Comparison of ENCODE assay signal across 8 mouse cellular contexts in the genomic region with DNA sequence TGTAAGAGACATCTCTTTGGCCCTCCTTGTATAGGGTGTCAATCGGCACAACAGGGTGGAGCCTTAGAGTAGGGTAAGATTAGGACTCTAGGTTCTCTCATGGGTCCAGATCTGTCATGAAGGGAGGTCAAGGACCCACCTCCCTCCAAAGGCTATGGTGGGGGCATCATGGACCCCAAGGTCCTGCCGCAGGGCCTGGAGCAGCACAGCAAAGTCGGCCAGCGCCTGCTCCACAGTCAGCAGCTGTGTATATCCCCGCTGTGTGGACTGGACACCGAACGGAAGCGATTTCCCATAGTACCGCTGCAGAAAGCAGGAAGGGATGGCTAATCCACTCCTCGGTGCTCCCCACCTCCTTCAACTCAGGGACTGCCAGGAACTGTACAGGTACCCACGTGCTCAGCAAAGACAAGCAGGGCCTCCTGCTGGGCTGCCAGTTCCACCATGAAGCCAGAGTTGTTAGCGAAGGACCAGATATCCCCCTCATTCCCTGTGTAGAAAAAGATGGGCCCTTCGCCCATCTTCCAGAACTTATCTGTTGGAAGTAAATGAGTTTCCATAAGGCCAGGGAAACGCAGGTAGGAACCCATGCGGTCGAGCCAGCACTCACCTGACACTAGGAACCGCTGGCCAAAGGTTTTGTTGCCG. TPM values are rescaled to one million over a fixed set of nuclear protein-coding genes. Genes with fewer than 3 reads are reported as not detected.
DNase-seq lines count a peak whose midpoint lies in the region; ATAC-seq and TF ChIP-seq lines count a peak whose summit lies in the region.

No protein-coding gene starts in this region.

- peak overlapping the region; percentile 81 for H3K4me2 ChIP-seq in heart, embryonic 11.5 days
- H3K4me2 ChIP-seq in heart, embryonic 16.5 days (ENCODE audit: low read depth, low read length): peak overlapping the region; percentile 89

- no peaks in the 10 kb centered on the region for H3K27me3 ChIP-seq in heart, embryonic 11.5 days (ENCODE audit: control insufficient read depth, insufficient read depth, low read length)
- H3K27me3 ChIP-seq in heart, embryonic 16.5 days (ENCODE audit: control insufficient read depth, insufficient read depth, low read length): no peaks in the 10 kb centered on the region

- H3K4me1 ChIP-seq in heart, embryonic 11.5 days (ENCODE audit: control insufficient read depth, insufficient read depth, low read length): peaks cover 11% of the 10 kb centered on the region
- H3K4me1 ChIP-seq in ES-E14 (ENCODE audit: control insufficient read depth in 2 of 2, insufficient read depth in 2 of 2, low read length in 2 of 2, poor library complexity in 1 of 2): peaks cover 0 to 6% of the 10 kb centered on the region in 2 experiments; a peak in 1 of 4 replicates
- H3K4me1 ChIP-seq in heart, embryonic 16.5 days (ENCODE audit: control insufficient read depth, insufficient read depth, low read length): peaks cover 8% of the 10 kb centered on the region

- H3K27ac ChIP-seq in heart, embryonic 11.5 days (ENCODE audit: low read depth, low read length): no peak overlapping the region
- H3K27ac ChIP-seq in ES-E14 (ENCODE audit: insufficient read depth, low read depth, low read length, poor library complexity, severe bottlenecking) (no peak overlapping the region), macrophage (peak overlapping the region; percentile 79)
- no peak overlapping the region for H3K27ac ChIP-seq in heart, embryonic 16.5 days (ENCODE audit: low read length)

- peak overlapping the region; percentile 49 for H3K4me3 ChIP-seq in heart, embryonic 11.5 days (ENCODE audit: low read depth, low read length)
- H3K4me3 ChIP-seq in ES-E14 (ENCODE audit: insufficient read depth in 1 of 2, low read depth in 1 of 2, low read length in 2 of 2, poor library complexity in 1 of 2, severe bottlenecking in 1 of 2): peak overlapping the region; percentile 70 to 71
- peak overlapping the region; percentile 58 for H3K4me3 ChIP-seq in heart, embryonic 16.5 days (ENCODE audit: low read length)
- H3K4me3 ChIP-seq in macrophage (ENCODE audit: inconsistent target): peak overlapping the region; percentile 90

- H3K9me3 ChIP-seq in heart, embryonic 11.5 days (replicated peaks; ENCODE audit: control insufficient read depth, low read length): no peaks in the 10 kb centered on the region
- no peaks in the 10 kb centered on the region for H3K9me3 ChIP-seq in ES-E14 (ENCODE audit: control insufficient read depth, insufficient read depth, low read depth, low read length)
- H3K9me3 ChIP-seq in heart, embryonic 16.5 days (replicated peaks; ENCODE audit: control insufficient read depth, low read length): no peaks in the 10 kb centered on the region

- H3K79me2 ChIP-seq in macrophage (ENCODE audit: inconsistent target): peaks cover 44% of the 10 kb centered on the region

- DNase-seq in heart, postnatal 10 days: no peak
- DNase-seq in ES-E14 (ENCODE audit: low read depth, low spot score): no peak
- no peak for DNase-seq in adrenal gland, postnatal 4 days (ENCODE audit: low spot score in 2 of 2)
- no peak for DNase-seq in thymus, postnatal 36 days
- DNase-seq in embryo, embryonic 11 days: no peak

- WGBS in heart, embryonic 11.5 days (ENCODE audit: insufficient replicate concordance): 36% methylated on average over 18 of the region's 18 CpGs
- 30% methylated on average over 18 of the region's 18 CpGs for WGBS in heart, embryonic 16.5 days
- WGBS in macrophage (ENCODE audit: missing documents): 54% methylated on average over 17 of the region's 18 CpGs

- peak overlapping the region; percentile 29; the same call in 1 of the 2 replicates for H3K9ac ChIP-seq in heart, embryonic 11.5 days (ENCODE audit: low read depth, low read length)
- peak overlapping the region; percentile 73 for H3K9ac ChIP-seq in ES-E14 (ENCODE audit: insufficient read depth, low read depth, low read length, poor library complexity, severe bottlenecking)
- H3K9ac ChIP-seq in heart, embryonic 16.5 days (ENCODE audit: low read length): peak overlapping the region; percentile 56

- in situ Hi-C loops in ES-E14 (cut with MboI; ENCODE audit: low sequenced_read_pairs in 2 of 2, unreplicated experiment in 2 of 2): no loop called here

- peaks cover 5% of the 10 kb centered on the region for H3K36me3 ChIP-seq in heart, embryonic 11.5 days (ENCODE audit: control insufficient read depth, insufficient read depth, low read length)
- peaks cover 28% of the 10 kb centered on the region for H3K36me3 ChIP-seq in ES-E14 (ENCODE audit: control insufficient read depth, insufficient read depth, low read length, poor library complexity, severe bottlenecking)
- H3K36me3 ChIP-seq in heart, embryonic 16.5 days (ENCODE audit: control insufficient read depth, insufficient read depth): peaks cover 7% of the 10 kb centered on the region
- peaks cover 43% of the 10 kb centered on the region for H3K36me3 ChIP-seq in macrophage (ENCODE audit: inconsistent target)

- intact Hi-C loops in heart, postnatal 10 days (cut with DNase I): no loop called here

- ATAC-seq in heart, embryonic 11.5 days (replicated peaks; ENCODE audit: insufficient number of reproducible peaks, low FRiP score, low TSS enrichment): no peak
- ATAC-seq in heart, embryonic 16.5 days (replicated peaks; ENCODE audit: extremely low read depth, insufficient read depth, low FRiP score): no peak

TF ChIP-seq in ES-E14, 5 proteins besides CTCF, POLR2A, EP300 and RAD21:
- no peak for TF ChIP-seq ZC3H11A (IDR thresholded peaks at IDR 0.05; ENCODE audit: borderline replicate concordance, low read depth, low read length)
- no peak for TF ChIP-seq MAFK (IDR thresholded peaks at IDR 0.05; ENCODE audit: insufficient read depth, low read depth, low read length)
- TF ChIP-seq ZNF384 (IDR thresholded peaks at IDR 0.05; ENCODE audit: low read depth, low read length): no peak
- TF ChIP-seq CHD2 (IDR thresholded peaks at IDR 0.05; ENCODE audit: low read depth, low read length): no peak
- TF ChIP-seq HCFC1 (IDR thresholded peaks at IDR 0.05; ENCODE audit: borderline replicate concordance, insufficient read depth, low read length): no peak

RNA-seq across cellular contexts. Expression of gene Dpp7, which starts 0.6 kb away (rescaled TPM):
- 13.1 and 14.0 TPM in 2 replicates for polyA plus RNA-seq in heart, embryonic 11.5 days (2014; fragmentation: Nextera tagmentation; extraction: Ambion mirVana)
- total RNA-seq in heart, postnatal 10 days (2021): 1 to 10 TPM; 3.6 to 3.8 TPM
- total RNA-seq in ES-E14 (2012; rRNA removed): 60.2 and 141 TPM in 2 replicates
- polyA plus RNA-seq in heart, embryonic 16.5 days (2015; fragmentation: Nextera tagmentation; extraction: Ambion mirVana): 10.3 and 10.6 TPM in 2 replicates
- 100 to 1,000 TPM in 21 of 26 experiments, 10 to 100 TPM in 5; 80.5 to 340 (median 152) TPM for total RNA-seq in macrophage (2018; cell fraction: chromatin; rRNA removed)
- 100 to 1,000 TPM in 12 of 26 experiments, 10 to 100 TPM in 14; 67.2 to 160 (median 93.4) TPM for total RNA-seq in macrophage (2018; cell fraction: cytosol; rRNA removed)
- total RNA-seq in macrophage (2018; cell fraction: nucleus; rRNA removed): 100 to 1,000 TPM; 104 to 338 (median 159) TPM
- 101 to 192 TPM (median 107 TPM) in 3 replicates for polyA plus RNA-seq in macrophage (2018)
- total RNA-seq in adrenal gland, postnatal 4 days (2021): 10 to 100 TPM; 32.1 to 33.9 TPM

RNA-seq across cellular contexts. Expression of gene Uap1l1, which starts 9.9 kb away (rescaled TPM):
- 10.8 and 11.2 TPM in 2 replicates for polyA plus RNA-seq in heart, embryonic 11.5 days (2014; fragmentation: Nextera tagmentation; extraction: Ambion mirVana)
- total RNA-seq in heart, postnatal 10 days (2021): 1 to 10 TPM; 7.1 to 9.4 TPM
- 18.7 and 22.0 TPM in 2 replicates for total RNA-seq in ES-E14 (2012; rRNA removed)
- 18.8 and 19.3 TPM in 2 replicates for polyA plus RNA-seq in heart, embryonic 16.5 days (2015; fragmentation: Nextera tagmentation; extraction: Ambion mirVana)
- 100 to 1,000 TPM in 17 of 26 experiments, 10 to 100 TPM in 9; 48.0 to 345 (median 127) TPM for total RNA-seq in macrophage (2018; cell fraction: chromatin; rRNA removed)
- total RNA-seq in macrophage (2018; cell fraction: cytosol; rRNA removed): 100 to 1,000 TPM; 115 to 202 (median 152) TPM
- 100 to 1,000 TPM in 23 of 26 experiments, 10 to 100 TPM in 3; 84.1 to 302 (median 139) TPM for total RNA-seq in macrophage (2018; cell fraction: nucleus; rRNA removed)
- polyA plus RNA-seq in macrophage (2018): 55.8 to 128 TPM (median 119 TPM) in 3 replicates
- total RNA-seq in adrenal gland, postnatal 4 days (2021): 10 to 100 TPM; 18.6 to 24.0 TPM

RNA-seq across cellular contexts. Expression of gene Sapcd2, which starts 16.6 kb away (rescaled TPM):
- polyA plus RNA-seq in heart, embryonic 11.5 days (2014; fragmentation: Nextera tagmentation; extraction: Ambion mirVana): 16.0 and 18.2 TPM in 2 replicates
- total RNA-seq in heart, postnatal 10 days (2021): 1 to 10 TPM; 2.8 to 4.7 TPM
- 34.4 and 53.8 TPM in 2 replicates for total RNA-seq in ES-E14 (2012; rRNA removed)
- polyA plus RNA-seq in heart, embryonic 16.5 days (2015; fragmentation: Nextera tagmentation; extraction: Ambion mirVana): 21.1 and 22.5 TPM in 2 replicates
- total RNA-seq in macrophage (2018; cell fraction: chromatin; rRNA removed): 1 to 10 TPM in 5 of 26 experiments, under 1 TPM in 3, not detected in 18; 0.45 to 7.4 (median 1.5) TPM
- under 1 TPM in 13 of 26 experiments, not detected in 13; 0.09 to 0.47 (median 0.22) TPM for total RNA-seq in macrophage (2018; cell fraction: cytosol; rRNA removed)
- total RNA-seq in macrophage (2018; cell fraction: nucleus; rRNA removed): 1 to 10 TPM in 4 of 26 experiments, under 1 TPM in 4, not detected in 18; 0.24 to 3.3 (median 1.0) TPM
- polyA plus RNA-seq in macrophage (2018): 0.13 to 0.73 TPM in 2 of 3 replicates, not detected in the other
- 1 to 10 TPM; 9.3 to 9.4 TPM for total RNA-seq in adrenal gland, postnatal 4 days (2021)

RNA-seq across cellular contexts. Expression of gene Man1b1, which starts 23.4 kb away (rescaled TPM):
- 47.9 and 68.4 TPM in 2 replicates for polyA plus RNA-seq in heart, embryonic 11.5 days (2014; fragmentation: Nextera tagmentation; extraction: Ambion mirVana)
- 10 to 100 TPM; 28.2 TPM for total RNA-seq in heart, postnatal 10 days (2021)
- total RNA-seq in ES-E14 (2012; rRNA removed): 73.0 and 100 TPM in 2 replicates
- polyA plus RNA-seq in heart, embryonic 16.5 days (2015; fragmentation: Nextera tagmentation; extraction: Ambion mirVana): 24.7 and 28.4 TPM in 2 replicates
- 10 to 100 TPM; 23.3 to 76.9 (median 48.7) TPM for total RNA-seq in macrophage (2018; cell fraction: chromatin; rRNA removed)
- total RNA-seq in macrophage (2018; cell fraction: cytosol; rRNA removed): 10 to 100 TPM; 28.2 to 49.8 (median 39.9) TPM
- total RNA-seq in macrophage (2018; cell fraction: nucleus; rRNA removed): 10 to 100 TPM; 35.6 to 72.3 (median 52.7) TPM
- polyA plus RNA-seq in macrophage (2018): 36.0 to 43.5 TPM (median 43.4 TPM) in 3 replicates
- total RNA-seq in adrenal gland, postnatal 4 days (2021): 10 to 100 TPM; 57.5 to 62.5 TPM

RNA-seq across cellular contexts. Expression of gene Grin1, which starts 36.6 kb away (rescaled TPM):
- polyA plus RNA-seq in heart, embryonic 11.5 days (2014; fragmentation: Nextera tagmentation; extraction: Ambion mirVana): 0.96 and 1.1 TPM in 2 replicates
- not detected for total RNA-seq in heart, postnatal 10 days (2021)
- total RNA-seq in ES-E14 (2012; rRNA removed): 2.5 and 8.3 TPM in 2 replicates
- polyA plus RNA-seq in heart, embryonic 16.5 days (2015; fragmentation: Nextera tagmentation; extraction: Ambion mirVana): 0.14 TPM in 1 of 2 replicates, not detected in the other
- under 1 TPM in 3 of 26 experiments, not detected in 23; 0.29 to 0.69 (median 0.38) TPM for total RNA-seq in macrophage (2018; cell fraction: chromatin; rRNA removed)
- under 1 TPM in 1 of 26 experiments, not detected in 25; 0.15 TPM for total RNA-seq in macrophage (2018; cell fraction: cytosol; rRNA removed)
- total RNA-seq in macrophage (2018; cell fraction: nucleus; rRNA removed): not detected
- not detected in 3 replicates for polyA plus RNA-seq in macrophage (2018)
- 10 to 100 TPM; 15.0 to 15.2 TPM for total RNA-seq in adrenal gland, postnatal 4 days (2021)

Comparison
In these comparisons a context has a peak if more than half of its experiments do, and no peak if none do; other contexts are left out.
1. RNA of gene Dpp7, which starts 0.6 kb away (total RNA-seq): 60.2 to 141 TPM in ES-E14 and 32.1 to 33.9 TPM in adrenal gland, postnatal 4 days; 3.6 to 3.8 TPM in heart, postnatal 10 days; every median in the first group is over 4 times any median in the second.
2. Peak in every context shown above with its lines, with median percentiles within 50 percentile points of each other: H3K4me3 ChIP-seq and H3K9ac ChIP-seq.